Mouse (Mus musculus) MEL (cell line): Measurements from ENCODE around the gene Gpr18.

ENCODE experiments used
- BHLHE40 ChIP-seq: IDR thresholded peaks from 2 replicates; pipeline ENCODE4 v1.6.1; 2012; ENCODE audit warnings: low read depth, mild to moderate bottlenecking, inconsistent platforms, low read length, improper control_type of control experiment, borderline replicate concordance
- CTCF ChIP-seq, 3 experiments: IDR thresholded peaks in 2 of 3; conservative IDR thresholded peaks in 1 of 3; 2 replicates each; pipeline ENCODE4 v1.5.1; 2011 to 2012; ENCODE audit warnings: low read length in 3 of 3, low read depth in 2 of 3, mild to moderate bottlenecking in 2 of 3, improper control_type of control experiment in 1 of 3, inconsistent platforms in 1 of 3, mixed read lengths in 1 of 3, moderate library complexity in 1 of 3; ENCODE audit not compliant: control insufficient read depth in 1 of 3, insufficient read depth in 1 of 3, poor library complexity in 1 of 3, severe bottlenecking in 1 of 3
- HCFC1 ChIP-seq: IDR thresholded peaks from 2 replicates; pipeline ENCODE4 v1.6.1; 2012; ENCODE audit warnings: low read depth, mild to moderate bottlenecking, inconsistent platforms, low read length, improper control_type of control experiment, moderate library complexity
- JUND ChIP-seq: IDR thresholded peaks from 2 replicates; pipeline ENCODE4 v1.6.1; 2011; ENCODE audit warnings: low read depth, mild to moderate bottlenecking, improper control_type of control experiment, low read length
- KAT2A ChIP-seq: conservative IDR thresholded peaks from 2 replicates; pipeline ENCODE4 v1.6.1; 2012; ENCODE audit warnings: low read depth, low read length, improper control_type of control experiment, inconsistent platforms
- POLR2A ChIP-seq, 2 experiments: IDR thresholded peaks; 2 replicates each; pipeline ENCODE4 v1.6.1; 2011 to 2012; ENCODE audit warnings: low read length in 2 of 2, mild to moderate bottlenecking in 2 of 2, control low read depth in 1 of 2, improper control_type of control experiment in 1 of 2, low read depth in 1 of 2, moderate library complexity in 1 of 2; ENCODE audit not compliant: control insufficient read depth in 1 of 2, insufficient read depth in 1 of 2, poor library complexity in 1 of 2
- UBTF ChIP-seq: IDR thresholded peaks from 2 replicates; pipeline ENCODE4 v1.6.1; 2012; ENCODE audit warnings: low read depth, mild to moderate bottlenecking, inconsistent platforms, low read length, improper control_type of control experiment, moderate library complexity, borderline replicate concordance; ENCODE audit not compliant: insufficient read depth
- ZKSCAN1 ChIP-seq: IDR thresholded peaks from 2 replicates; pipeline ENCODE4 v1.6.1; 2012; ENCODE audit warnings: low read depth, mild to moderate bottlenecking, inconsistent platforms, low read length, improper control_type of control experiment, moderate library complexity

DNA sequence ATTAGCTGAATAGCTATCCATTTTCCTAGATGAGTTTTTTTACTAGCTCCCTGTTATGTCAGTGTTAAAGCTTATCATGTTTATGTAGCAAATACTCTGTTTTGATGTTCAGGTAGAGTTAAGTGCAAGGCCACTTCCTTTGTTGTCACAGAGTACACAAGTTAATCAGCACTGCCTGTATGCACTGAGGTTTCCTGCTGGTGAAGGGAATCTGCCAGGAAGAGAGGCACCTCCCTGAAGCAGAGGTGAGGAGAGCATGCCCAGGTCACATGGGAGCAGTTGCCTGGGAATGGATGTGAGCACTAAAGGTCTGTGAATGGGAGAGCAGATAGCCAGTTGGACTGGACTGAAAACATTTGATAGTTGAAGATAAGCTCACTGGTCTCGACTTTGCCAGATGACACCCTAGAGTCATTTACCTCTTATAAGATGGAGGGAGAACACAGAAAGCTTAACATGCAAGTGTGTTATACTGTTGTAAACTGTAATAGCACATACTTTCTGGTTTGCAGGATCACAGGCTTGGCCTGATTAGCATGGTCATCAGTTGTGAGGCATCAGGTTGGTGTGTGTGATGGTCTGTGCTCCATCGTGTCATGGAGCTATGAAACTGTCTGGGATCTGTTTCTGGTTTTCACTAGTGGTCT, 35.9 kb upstream of the Gpr18 start:
- TF ChIP-seq POLR2A (IDR thresholded peaks at IDR 0.05; ENCODE audit: control insufficient read depth in 1 of 2, insufficient read depth in 1 of 2, low read depth in 1 of 2, low read length in 2 of 2, poor library complexity in 1 of 2) (no peak), BHLHE40 (no peak), CTCF (IDR thresholded peaks at IDR 0.05 in 2 of 3, conservative IDR thresholded peaks at IDR 0.05 in 1 of 3; ENCODE audit: control insufficient read depth in 1 of 3, insufficient read depth in 1 of 3, low read depth in 2 of 3, low read length in 3 of 3, poor library complexity in 1 of 3, severe bottlenecking in 1 of 3) (no peak), JUND (no peak), ZKSCAN1 (no peak), UBTF (no peak), HCFC1 (no peak), KAT2A (no peak)
